Mouse (Mus musculus) CH12.LX (cell line): ENCODE results near the gene Grm8.

Experiments used
- BHLHE40 ChIP-seq: IDR thresholded peaks from 2 replicates; pipeline ENCODE4 v1.6.1; 2011; ENCODE audit warnings: mild to moderate bottlenecking, low read depth, low read length, improper control_type of control experiment
- CHD1 ChIP-seq: IDR thresholded peaks from 2 replicates; pipeline ENCODE4 v1.6.1; 2012; ENCODE audit warnings: low read depth, low read length, improper control_type of control experiment, inconsistent platforms
- CTCF ChIP-seq, 2 experiments: IDR thresholded peaks in 1 of 2; conservative IDR thresholded peaks in 1 of 2; 2 replicates each; pipeline ENCODE4 v1.5.1; 2011 to 2012; ENCODE audit warnings: low read depth in 2 of 2, low read length in 2 of 2, improper control_type of control experiment in 1 of 2, inconsistent platforms in 1 of 2, mild to moderate bottlenecking in 1 of 2, moderate library complexity in 1 of 2
- E2F4 ChIP-seq: IDR thresholded peaks from 2 replicates; pipeline ENCODE4 v1.6.1; 2011; ENCODE audit warnings: low read depth, low read length, improper control_type of control experiment; ENCODE audit not compliant: insufficient replicate concordance
- EP300 ChIP-seq: IDR thresholded peaks from 2 replicates; pipeline ENCODE4 v1.6.1; 2011; ENCODE audit warnings: low read length, improper control_type of control experiment
- MXI1 ChIP-seq: IDR thresholded peaks from 2 replicates; pipeline ENCODE4 v1.6.1; 2011; ENCODE audit warnings: mild to moderate bottlenecking, low read depth, low read length, improper control_type of control experiment
- POLR2A ChIP-seq: IDR thresholded peaks from 2 replicates; pipeline ENCODE4 v1.6.1; 2011; ENCODE audit warnings: low read depth, mild to moderate bottlenecking, improper control_type of control experiment, low read length
- POLR2AphosphoS2 ChIP-seq: IDR thresholded peaks from 2 replicates; pipeline ENCODE4 v1.6.1; 2011; ENCODE audit warnings: low read depth, low read length, improper control_type of control experiment
- RAD21 ChIP-seq: IDR thresholded peaks from 2 replicates; pipeline ENCODE4 v1.6.1; 2011; ENCODE audit warnings: low read depth, mild to moderate bottlenecking, low read length, improper control_type of control experiment, moderate library complexity
- TBP ChIP-seq: conservative IDR thresholded peaks from 2 replicates; pipeline ENCODE4 v1.6.1; 2011; ENCODE audit warnings: low read depth, low read length, improper control_type of control experiment
- TCF12 ChIP-seq: IDR thresholded peaks from 2 replicates; pipeline ENCODE4 v1.6.1; 2014; ENCODE audit warnings: low read depth, mild to moderate bottlenecking, inconsistent platforms, low read length, improper control_type of control experiment
- USF1 ChIP-seq: IDR thresholded peaks from 2 replicates; pipeline ENCODE4 v1.6.1; 2014; ENCODE audit warnings: low read depth, mild to moderate bottlenecking, inconsistent platforms, low read length, improper control_type of control experiment
- ZC3H11A ChIP-seq: IDR thresholded peaks from 2 replicates; pipeline ENCODE4 v1.6.1; 2012; ENCODE audit warnings: low read depth, mild to moderate bottlenecking, inconsistent platforms, low read length, improper control_type of control experiment

DNA sequence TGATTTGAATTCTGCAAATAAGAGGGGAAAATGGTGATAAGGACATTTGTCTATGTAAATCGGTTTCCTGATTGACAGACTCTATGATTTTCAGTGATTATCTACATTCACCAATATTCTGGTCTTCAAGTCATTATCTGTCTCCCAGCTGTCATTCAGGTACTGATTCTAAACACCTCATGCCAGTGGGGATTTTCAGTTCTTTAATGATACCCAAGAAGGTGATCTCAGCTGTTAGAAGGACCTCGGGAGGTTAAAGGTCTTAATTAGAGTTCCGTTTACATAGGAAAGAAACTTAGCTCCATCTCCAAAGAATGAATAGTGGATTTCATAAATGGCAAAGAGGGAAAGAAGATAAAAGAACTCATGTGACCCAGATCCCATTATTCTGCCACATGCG, 143.7 kb downstream of the Grm8 start:
- TF ChIP-seq BHLHE40 = no peak
- no peak for TF ChIP-seq TCF12
- no peak for TF ChIP-seq CTCF (conservative IDR thresholded peaks at IDR 0.05 in 1 of 2, IDR thresholded peaks at IDR 0.05 in 1 of 2; ENCODE audit: low read depth in 2 of 2, low read length in 2 of 2)
- no peak for TF ChIP-seq EP300
- TF ChIP-seq POLR2A = no peak
- no peak for TF ChIP-seq ZC3H11A
- TF ChIP-seq MXI1 = no peak
- TF ChIP-seq USF1 = no peak
- no peak for TF ChIP-seq CHD1
- TF ChIP-seq E2F4 = no peak
- TF ChIP-seq TBP = no peak
- TF ChIP-seq POLR2AphosphoS2 = no peak
- TF ChIP-seq RAD21 = no peak
